Mouse (Mus musculus): ENCODE measurements at regions not wholly inside any gene's neighbourhood (a gene's known extent, or its start where the extent isn't known, plus 50 kb on each side); places are given as distances from the start of the nearest gene placed in this dataset.

GRCm38 (mm10) chr3:148336640-148337039 is 653.7 kb downstream of the Adgrl2 start:
- H3K36me3 ChIP-seq (ENCODE audit: control insufficient read depth, insufficient read depth, low read length) = no peaks in the 10 kb centered on the region
- no peak overlapping the region for H3K9ac ChIP-seq (replicated peaks; ENCODE audit: low read length)
- no peak overlapping the region for H3K4me3 ChIP-seq (replicated peaks; ENCODE audit: low read depth, low read length)
- ATAC-seq (ENCODE audit: low FRiP score, low TSS enrichment) = no peak
- H3K27me3 ChIP-seq (ENCODE audit: control insufficient read depth, insufficient read depth, low read length) = no peaks in the 10 kb centered on the region
- WGBS = 81% methylated on average over 6 of the region's 6 CpGs
- no peaks in the 10 kb centered on the region for H3K4me1 ChIP-seq (ENCODE audit: control insufficient read depth, insufficient read depth, low read length)
- H3K9me3 ChIP-seq (ENCODE audit: control insufficient read depth, low read length) = no peaks in the 10 kb centered on the region
- no peak overlapping the region for H3K27ac ChIP-seq (replicated peaks; ENCODE audit: low read depth, low read length)
- no peak for DNase-seq
- no peak overlapping the region for H3K4me2 ChIP-seq (ENCODE audit: low read length)

DNA sequence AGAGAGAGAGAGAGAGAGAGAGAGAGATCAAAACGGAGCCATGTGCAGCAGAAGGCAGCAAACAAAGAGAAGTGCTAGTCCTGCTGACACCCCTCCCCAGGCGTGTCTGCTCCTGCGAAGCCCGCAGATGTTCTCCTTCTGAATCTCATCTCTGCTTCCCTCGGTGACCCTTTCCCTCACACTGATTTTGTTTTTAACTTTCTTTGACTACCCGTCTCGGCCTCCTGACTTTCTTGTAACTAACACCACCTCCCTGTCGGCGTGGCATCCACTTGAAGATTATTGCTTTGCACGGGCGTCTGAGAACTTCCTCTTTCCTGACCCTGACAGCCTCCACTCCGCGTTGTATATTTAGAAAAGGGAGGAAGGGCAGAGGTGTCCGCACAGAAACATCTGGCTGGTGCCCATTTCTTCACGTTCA is 654.3 kb downstream of the Adgrl2 start:
- no peaks in the 10 kb centered on the region for H3K4me1 ChIP-seq (ENCODE audit: control insufficient read depth, insufficient read depth, low read length)
- H3K9me3 ChIP-seq (ENCODE audit: control insufficient read depth, low read length) = no peaks in the 10 kb centered on the region
- no peak overlapping the region for H3K4me3 ChIP-seq (replicated peaks; ENCODE audit: low read depth, low read length)
- no peaks in the 10 kb centered on the region for H3K27me3 ChIP-seq (ENCODE audit: control insufficient read depth, insufficient read depth, low read length)
- no peaks in the 10 kb centered on the region for H3K36me3 ChIP-seq (ENCODE audit: control insufficient read depth, insufficient read depth, low read length)
- ATAC-seq (ENCODE audit: low FRiP score, low TSS enrichment) = no peak
- no peak for DNase-seq
- H3K27ac ChIP-seq (replicated peaks; ENCODE audit: low read depth, low read length) = no peak overlapping the region
- 75% methylated on average over 15 of the region's 15 CpGs for WGBS
- no peak overlapping the region for H3K9ac ChIP-seq (replicated peaks; ENCODE audit: low read length)
- H3K4me2 ChIP-seq (ENCODE audit: low read length) = no peak overlapping the region

DNA sequence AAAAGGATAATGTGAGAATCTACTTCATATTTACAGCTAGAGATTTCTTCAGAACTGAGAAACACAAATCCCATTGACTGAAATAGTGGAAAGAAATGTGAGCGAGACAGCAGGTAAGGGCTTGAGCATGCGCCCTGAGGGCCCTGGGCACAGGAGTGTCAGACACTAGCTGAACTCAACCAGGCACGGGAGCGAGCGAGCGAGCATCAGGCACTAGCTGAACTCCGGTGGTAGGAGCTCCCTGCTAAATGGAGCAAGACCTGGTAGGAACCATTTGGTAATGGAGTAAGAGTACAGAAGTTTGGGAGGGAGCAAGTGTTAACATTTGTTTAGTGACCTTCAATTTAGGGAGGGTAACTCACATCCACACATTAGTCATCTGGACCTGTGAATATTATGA is 654.7 kb downstream of the Adgrl2 start:
- H3K4me2 ChIP-seq (ENCODE audit: low read length) = no peak overlapping the region
- no peak overlapping the region for H3K27ac ChIP-seq (replicated peaks; ENCODE audit: low read depth, low read length)
- no peak for ATAC-seq (ENCODE audit: low FRiP score, low TSS enrichment)
- H3K4me3 ChIP-seq (replicated peaks; ENCODE audit: low read depth, low read length) = no peak overlapping the region
- no peaks in the 10 kb centered on the region for H3K4me1 ChIP-seq (ENCODE audit: control insufficient read depth, insufficient read depth, low read length)
- H3K9ac ChIP-seq (replicated peaks; ENCODE audit: low read length) = no peak overlapping the region
- no peaks in the 10 kb centered on the region for H3K9me3 ChIP-seq (ENCODE audit: control insufficient read depth, low read length)
- no peaks in the 10 kb centered on the region for H3K27me3 ChIP-seq (ENCODE audit: control insufficient read depth, insufficient read depth, low read length)
- no peaks in the 10 kb centered on the region for H3K36me3 ChIP-seq (ENCODE audit: control insufficient read depth, insufficient read depth, low read length)
- no peak for DNase-seq
- WGBS = 87% methylated on average over 7 of the region's 7 CpGs

DNA sequence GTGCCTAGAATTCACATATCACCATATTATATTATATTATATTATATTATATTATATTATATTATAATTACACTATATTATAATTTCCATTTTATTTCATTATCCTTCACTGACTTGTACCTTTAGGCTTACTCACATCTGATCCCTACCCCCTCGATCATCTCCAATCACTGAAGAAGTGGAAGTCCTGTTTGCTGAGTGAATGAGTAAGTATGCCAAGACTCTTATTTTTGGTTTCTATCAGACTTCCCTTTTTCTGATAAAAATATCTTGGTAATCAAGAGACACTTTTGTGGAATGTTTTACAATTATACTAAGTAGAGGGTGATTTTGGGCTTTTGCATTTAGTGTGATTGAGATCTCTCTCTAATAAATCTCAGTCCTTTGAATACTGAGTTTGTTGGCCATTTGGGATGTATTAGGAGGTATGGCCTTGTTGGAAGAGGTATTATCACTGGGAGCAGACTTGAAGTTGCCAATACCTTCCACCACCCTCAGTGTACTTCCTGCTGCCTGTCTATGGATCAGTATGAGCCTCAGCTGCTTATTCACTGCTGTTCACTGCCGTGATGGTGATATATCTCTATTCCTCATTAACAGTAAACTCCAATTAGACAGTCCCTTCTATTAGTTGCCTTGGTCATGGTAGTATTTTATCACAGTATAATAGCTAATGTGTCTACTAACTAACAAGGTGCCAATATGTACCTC is 665.3 kb downstream of the Adgrl2 start:
- Histone ChIP-seq H3K4me3 (replicated peaks; ENCODE audit: low read depth, low read length) (no peak overlapping the region), H3K4me1 (ENCODE audit: control insufficient read depth, insufficient read depth, low read length) (no peaks in the 10 kb centered on the region), H3K9me3 (ENCODE audit: control insufficient read depth, low read length) (no peaks in the 10 kb centered on the region), H3K36me3 (ENCODE audit: control insufficient read depth, insufficient read depth, low read length) (no peaks in the 10 kb centered on the region), H3K27ac (replicated peaks; ENCODE audit: low read depth, low read length) (no peak overlapping the region), H3K9ac (replicated peaks; ENCODE audit: low read length) (no peak overlapping the region), H3K4me2 (ENCODE audit: low read length) (no peak overlapping the region), H3K27me3 (ENCODE audit: control insufficient read depth, insufficient read depth, low read length) (no peaks in the 10 kb centered on the region)
- no peak for ATAC-seq (ENCODE audit: low FRiP score, low TSS enrichment)
- DNase-seq = no peak
- 91% methylated on average over 2 of the region's 2 CpGs for WGBS

DNA sequence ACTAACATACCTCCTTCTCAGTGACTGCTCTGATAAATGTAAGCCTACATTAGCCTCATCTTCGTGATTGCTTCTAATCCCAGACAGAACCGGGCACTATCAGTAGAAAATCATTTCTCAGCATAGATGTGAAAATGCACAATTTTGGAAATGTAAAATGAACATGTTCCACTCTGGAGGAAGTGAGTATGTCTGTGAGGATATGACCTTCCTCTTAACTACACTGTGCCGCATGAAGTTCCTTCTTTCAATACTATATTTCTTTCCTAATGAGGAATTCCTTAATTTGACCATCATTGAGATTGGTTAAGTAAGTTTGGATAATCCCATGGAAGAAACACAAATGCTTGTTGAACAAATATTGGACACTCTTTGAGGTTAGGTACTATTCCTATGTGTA is 668.5 kb downstream of the Adgrl2 start:
- WGBS = 84% methylated on average over 3 of the region's 3 CpGs
- ATAC-seq (ENCODE audit: low FRiP score, low TSS enrichment) = no peak
- Histone ChIP-seq H3K4me1 (ENCODE audit: control insufficient read depth, insufficient read depth, low read length) (no peaks in the 10 kb centered on the region), H3K27me3 (ENCODE audit: control insufficient read depth, insufficient read depth, low read length) (no peaks in the 10 kb centered on the region), H3K36me3 (ENCODE audit: control insufficient read depth, insufficient read depth, low read length) (no peaks in the 10 kb centered on the region), H3K27ac (replicated peaks; ENCODE audit: low read depth, low read length) (no peak overlapping the region), H3K4me2 (ENCODE audit: low read length) (no peak overlapping the region), H3K9ac (replicated peaks; ENCODE audit: low read length) (no peak overlapping the region), H3K9me3 (ENCODE audit: control insufficient read depth, low read length) (no peaks in the 10 kb centered on the region), H3K4me3 (replicated peaks; ENCODE audit: low read depth, low read length) (no peak overlapping the region)
- no peak for DNase-seq

DNA sequence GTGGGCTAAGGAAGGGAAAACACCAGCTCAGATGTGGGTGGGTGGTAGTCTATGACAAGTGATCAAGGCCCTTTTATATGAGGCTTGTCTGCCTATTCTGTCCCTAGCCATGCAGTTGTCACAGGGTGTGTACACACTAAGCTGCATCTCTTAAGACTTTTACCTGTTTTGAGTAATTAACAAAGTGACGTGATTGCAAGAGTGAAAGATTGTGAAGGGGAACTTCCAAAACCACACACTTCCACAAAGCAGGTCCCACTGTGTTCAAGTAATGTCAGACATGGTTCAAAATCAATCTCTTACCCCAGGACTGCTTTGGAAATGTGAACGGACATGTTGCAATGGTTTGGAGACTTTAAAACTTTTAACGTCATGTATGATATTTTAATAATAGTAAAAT is 674.2 kb downstream of the Adgrl2 start:
- no peak overlapping the region for H3K4me2 ChIP-seq (ENCODE audit: low read length)
- H3K4me1 ChIP-seq (ENCODE audit: control insufficient read depth, insufficient read depth, low read length) = no peaks in the 10 kb centered on the region
- no peaks in the 10 kb centered on the region for H3K9me3 ChIP-seq (ENCODE audit: control insufficient read depth, low read length)
- no peak overlapping the region for H3K9ac ChIP-seq (replicated peaks; ENCODE audit: low read length)
- no peak for DNase-seq
- no peaks in the 10 kb centered on the region for H3K36me3 ChIP-seq (ENCODE audit: control insufficient read depth, insufficient read depth, low read length)
- ATAC-seq (ENCODE audit: low FRiP score, low TSS enrichment) = no peak
- no peak overlapping the region for H3K27ac ChIP-seq (replicated peaks; ENCODE audit: low read depth, low read length)
- no peak overlapping the region for H3K4me3 ChIP-seq (replicated peaks; ENCODE audit: low read depth, low read length)
- no peaks in the 10 kb centered on the region for H3K27me3 ChIP-seq (ENCODE audit: control insufficient read depth, insufficient read depth, low read length)
- 97% methylated on average over 3 of the region's 3 CpGs for WGBS

DNA sequence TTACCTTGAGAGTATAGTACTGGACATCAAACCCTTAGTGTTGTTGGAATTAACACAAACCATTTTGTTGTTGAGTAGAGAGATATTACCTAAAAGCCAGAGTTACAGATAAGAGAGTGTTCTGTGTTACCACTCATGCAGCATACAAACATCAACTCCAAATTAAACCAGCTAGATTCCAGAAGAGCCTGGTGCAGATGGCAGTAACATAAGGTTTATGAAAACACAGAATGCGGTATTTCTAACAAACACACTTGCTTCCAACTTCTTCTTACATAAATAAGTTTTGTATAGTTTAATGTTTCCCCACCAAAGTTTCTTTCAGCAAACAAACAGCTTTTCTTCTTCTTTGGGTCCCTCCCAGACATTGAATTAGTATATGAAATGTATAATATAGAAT is 675.1 kb downstream of the Adgrl2 start:
- Histone ChIP-seq H3K4me3 (replicated peaks; ENCODE audit: low read depth, low read length) (no peak overlapping the region), H3K27me3 (ENCODE audit: control insufficient read depth, insufficient read depth, low read length) (no peaks in the 10 kb centered on the region), H3K9me3 (ENCODE audit: control insufficient read depth, low read length) (no peaks in the 10 kb centered on the region), H3K9ac (replicated peaks; ENCODE audit: low read length) (no peak overlapping the region), H3K36me3 (ENCODE audit: control insufficient read depth, insufficient read depth, low read length) (no peaks in the 10 kb centered on the region), H3K4me2 (ENCODE audit: low read length) (no peak overlapping the region), H3K27ac (replicated peaks; ENCODE audit: low read depth, low read length) (no peak overlapping the region), H3K4me1 (ENCODE audit: control insufficient read depth, insufficient read depth, low read length) (no peaks in the 10 kb centered on the region)
- WGBS = 98% methylated on average over 1 of the region's 1 CpGs
- no peak for DNase-seq
- ATAC-seq (ENCODE audit: low FRiP score, low TSS enrichment) = no peak

DNA sequence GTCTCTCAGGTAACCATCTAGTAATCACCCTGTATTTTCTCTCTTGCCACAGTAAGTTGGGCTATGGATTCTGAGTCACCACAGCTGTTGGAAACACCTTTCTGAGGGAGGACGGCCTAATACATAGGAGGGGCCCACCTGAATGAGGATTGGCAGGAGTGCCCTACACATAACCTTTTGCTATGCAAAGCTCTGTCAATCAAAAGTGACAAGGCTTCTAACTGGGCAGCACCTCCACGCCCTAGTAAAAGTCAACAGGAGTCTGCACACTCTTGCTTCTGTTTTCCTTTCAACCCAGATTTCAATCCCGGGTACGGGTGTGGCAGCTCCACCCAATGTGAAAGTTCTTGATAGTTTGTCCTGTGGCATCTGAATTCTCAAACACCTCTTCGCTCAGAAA is 694.8 kb downstream of the Adgrl2 start:
- no peaks in the 10 kb centered on the region for H3K4me1 ChIP-seq (ENCODE audit: control insufficient read depth, insufficient read depth, low read length)
- H3K36me3 ChIP-seq (ENCODE audit: control insufficient read depth, insufficient read depth, low read length) = no peaks in the 10 kb centered on the region
- H3K4me2 ChIP-seq (ENCODE audit: low read length) = no peak overlapping the region
- H3K9ac ChIP-seq (replicated peaks; ENCODE audit: low read length) = no peak overlapping the region
- no peak overlapping the region for H3K4me3 ChIP-seq (replicated peaks; ENCODE audit: low read depth, low read length)
- no peaks in the 10 kb centered on the region for H3K9me3 ChIP-seq (ENCODE audit: control insufficient read depth, low read length)
- DNase-seq (no peak), ATAC-seq (ENCODE audit: low FRiP score, low TSS enrichment) (no peak)
- no peaks in the 10 kb centered on the region for H3K27me3 ChIP-seq (ENCODE audit: control insufficient read depth, insufficient read depth, low read length)
- 92% methylated on average over 5 of the region's 5 CpGs for WGBS
- H3K27ac ChIP-seq (replicated peaks; ENCODE audit: low read depth, low read length) = no peak overlapping the region

GRCm38 (mm10) chr3:148278978-148279377 is 711.4 kb downstream of the Adgrl2 start:
- no peak for ATAC-seq (ENCODE audit: low FRiP score, low TSS enrichment)
- Histone ChIP-seq H3K27me3 (ENCODE audit: control insufficient read depth, insufficient read depth, low read length) (no peaks in the 10 kb centered on the region), H3K4me3 (replicated peaks; ENCODE audit: low read depth, low read length) (no peak overlapping the region), H3K4me1 (ENCODE audit: control insufficient read depth, insufficient read depth, low read length) (no peaks in the 10 kb centered on the region), H3K4me2 (ENCODE audit: low read length) (no peak overlapping the region), H3K36me3 (ENCODE audit: control insufficient read depth, insufficient read depth, low read length) (no peaks in the 10 kb centered on the region), H3K9me3 (ENCODE audit: control insufficient read depth, low read length) (no peaks in the 10 kb centered on the region), H3K9ac (replicated peaks; ENCODE audit: low read length) (no peak overlapping the region), H3K27ac (replicated peaks; ENCODE audit: low read depth, low read length) (no peak overlapping the region)
- peak; percentile 16 for DNase-seq
- 11% methylated on average over 3 of the region's 3 CpGs for WGBS
